Mouse (Mus musculus) gastrocnemius, postnatal 14 days (tissue): ENCODE data around the gene Stab2. TPM values are rescaled to one million over a fixed set of nuclear protein-coding genes. Genes with fewer than 3 reads are reported as not detected.

ENCODE experiments used
- DNase-seq: peaks from one replicate; pipeline ENCODE4 v3.0.0; 2021; ENCODE audit warnings: mixed read lengths
- intact Hi-C: fragments of 180-260 bp; cut with DNase I; formaldehyde crosslinking; loops from one replicate; pipeline ENCODE4 v1.15.1; 2025; ENCODE audit warnings: low total_unique reads
- total RNA-seq, 2 experiments: library from RNA; stranded (reverse); gene quantifications; 2 replicates each; pipeline ENCODE4 v1.2.3; 2021

The Stab2 gene
- total RNA-seq, 2 experiments from 2014 or later = 0.66 to 0.91 TPM

DNA sequence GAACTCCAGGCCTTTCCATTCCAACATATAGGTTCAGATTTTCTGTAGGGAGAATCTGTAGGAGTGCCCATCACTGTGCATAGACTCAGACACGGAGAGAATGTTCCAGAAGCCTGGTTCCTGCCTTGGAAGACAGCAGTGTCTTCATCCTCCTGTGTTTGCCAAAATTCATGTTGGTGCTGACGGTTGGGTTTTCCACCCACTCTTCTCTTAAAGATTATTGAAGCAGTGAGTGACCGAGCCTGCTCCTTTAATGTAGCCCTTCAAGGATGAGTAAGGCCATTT, 332 bp upstream of the Stab2 start:
- intact Hi-C loops = no loop called here
- no peak for DNase-seq

DNA sequence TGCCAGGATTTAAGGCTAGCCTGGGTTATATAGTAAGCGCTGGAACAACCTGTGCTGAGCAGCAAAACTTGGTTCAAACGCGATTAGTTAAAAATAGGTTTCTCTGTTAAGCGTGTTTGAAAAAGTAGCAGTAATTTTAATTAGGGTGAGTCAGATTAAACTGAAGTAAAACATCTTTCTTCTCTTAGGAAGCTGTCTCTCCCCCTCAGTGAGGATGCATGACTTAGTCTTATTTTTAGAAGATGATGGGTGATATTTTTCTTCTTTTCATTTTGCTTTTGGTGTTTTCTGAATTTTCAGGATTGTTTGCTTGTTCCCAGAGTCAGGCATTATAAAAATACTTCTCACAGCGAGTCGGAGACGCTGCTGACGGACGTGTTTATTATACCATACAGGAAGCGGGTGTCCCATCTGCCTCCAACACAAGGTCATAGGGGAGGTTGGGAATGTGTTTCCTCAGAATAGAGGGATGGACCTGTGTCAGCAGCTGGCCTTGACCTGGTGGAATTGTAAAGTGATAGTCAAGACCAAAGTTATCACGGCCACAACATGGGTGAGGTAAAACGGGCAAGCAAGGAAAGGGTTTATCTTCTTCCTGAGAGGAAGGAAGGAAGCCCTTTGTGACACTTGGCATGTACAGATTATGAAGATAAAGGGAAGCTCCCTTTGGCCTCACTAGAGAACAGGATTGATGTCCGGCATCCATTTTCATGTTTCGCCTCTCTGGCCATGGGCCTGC, 15.4 kb downstream of the Stab2 start:
- intact Hi-C loops = no loop called here

GRCm38 (mm10) chr10:86990666-86991065, 17.2 kb downstream of the Stab2 start:
- DNase-seq = no peak
- intact Hi-C loops = no loop called here

More for the DNA sequence above, 15.4 kb downstream of the Stab2 start:
- DNase-seq = no peak

- intact Hi-C loops = no loop called here
- DNase-seq = no peak
Measured at GRCm38 (mm10) chr10:86989838-86990237, 18.0 kb downstream of the Stab2 start.

- no peak for DNase-seq
Measured at GRCm38 (mm10) chr10:86976001-86976726, 31.7 kb downstream of the Stab2 start.

GRCm38 (mm10) chr10:86973276-86973675, 34.5 kb downstream of the Stab2 start:
- intact Hi-C loops = no loop called here
- DNase-seq = peak; percentile 18

More at GRCm38 (mm10) chr10:86976001-86976726, 31.7 kb downstream of the Stab2 start:
- intact Hi-C loops = no loop called here

- no peak for DNase-seq
- intact Hi-C loops = no loop called here
Measured at GRCm38 (mm10) chr10:86972503-86972826, 35.4 kb downstream of the Stab2 start.

GRCm38 (mm10) chr10:86971680-86972502, 35.9 kb downstream of the Stab2 start:
- peak; percentile 56 for DNase-seq
- intact Hi-C loops = no loop called here

GRCm38 (mm10) chr10:86969346-86969745, 38.5 kb downstream of the Stab2 start:
- DNase-seq = no peak
- intact Hi-C loops = no loop called here

- DNase-seq = no peak
- intact Hi-C loops = no loop called here
Measured at GRCm38 (mm10) chr10:86961542-86962466, 46.0 kb downstream of the Stab2 start.

DNA sequence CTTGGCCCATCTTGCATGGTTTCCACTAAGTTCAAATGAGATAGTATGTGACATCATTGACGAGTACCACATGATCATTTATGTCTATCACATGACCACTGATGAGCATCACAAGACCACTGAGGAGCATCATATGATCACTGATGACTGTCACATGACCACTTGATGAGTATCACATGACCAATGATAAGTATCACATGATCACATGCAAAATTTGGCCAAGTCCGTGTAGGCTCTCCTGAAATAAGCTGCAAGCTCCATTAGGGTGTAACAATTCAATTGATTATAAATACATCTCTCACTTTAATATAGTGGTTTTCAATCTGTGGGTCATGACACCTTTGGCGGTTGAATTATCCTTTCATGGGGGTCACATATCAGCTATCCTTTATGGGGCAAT, 52.5 kb downstream of the Stab2 start:
- DNase-seq = no peak
- intact Hi-C loops = no loop called here

DNA sequence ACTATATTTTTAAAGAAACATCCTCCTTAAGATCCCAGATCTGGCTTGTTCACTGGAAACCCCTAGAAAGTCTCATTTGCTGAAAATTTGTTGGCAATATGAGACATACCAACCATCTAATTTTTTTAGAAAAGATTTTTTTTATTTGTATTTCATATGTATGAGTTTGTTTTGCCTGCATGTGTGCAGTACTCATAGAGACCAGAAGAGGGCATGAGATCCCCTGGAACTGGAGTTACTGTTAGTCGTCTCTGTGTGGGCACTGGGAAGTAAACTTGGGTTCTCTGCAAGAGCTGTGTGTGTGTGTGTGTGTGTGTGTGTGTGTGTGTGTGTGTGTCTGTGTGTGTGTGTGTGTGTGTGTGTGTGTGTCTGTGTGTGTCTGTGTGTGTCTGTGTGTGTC, 55.1 kb downstream of the Stab2 start:
- DNase-seq = no peak
- intact Hi-C loops = no loop called here

GRCm38 (mm10) chr10:86950806-86951205, 57.0 kb downstream of the Stab2 start:
- DNase-seq = no peak
- intact Hi-C loops = no loop called here

DNA sequence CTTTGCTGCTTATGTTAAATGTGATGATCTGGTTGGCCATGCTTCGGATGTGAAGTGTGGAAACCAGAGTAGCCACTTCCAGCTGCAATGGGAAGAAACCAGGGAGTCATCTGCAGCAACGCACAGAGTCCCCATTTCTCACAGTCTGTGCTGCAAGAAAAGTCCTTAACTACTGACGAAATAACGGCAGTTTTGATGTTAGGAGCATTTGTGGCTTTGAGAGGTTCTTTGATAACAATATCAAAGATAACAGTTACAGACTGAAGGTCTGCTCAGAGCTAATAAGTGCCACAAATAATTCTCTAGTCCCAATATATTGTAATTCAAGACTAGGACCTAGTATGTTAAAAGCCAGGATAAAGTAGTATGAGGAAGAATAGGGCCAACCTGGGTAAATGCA, 57.9 kb downstream of the Stab2 start:
- no peak for DNase-seq
- intact Hi-C loops = no loop called here

DNA sequence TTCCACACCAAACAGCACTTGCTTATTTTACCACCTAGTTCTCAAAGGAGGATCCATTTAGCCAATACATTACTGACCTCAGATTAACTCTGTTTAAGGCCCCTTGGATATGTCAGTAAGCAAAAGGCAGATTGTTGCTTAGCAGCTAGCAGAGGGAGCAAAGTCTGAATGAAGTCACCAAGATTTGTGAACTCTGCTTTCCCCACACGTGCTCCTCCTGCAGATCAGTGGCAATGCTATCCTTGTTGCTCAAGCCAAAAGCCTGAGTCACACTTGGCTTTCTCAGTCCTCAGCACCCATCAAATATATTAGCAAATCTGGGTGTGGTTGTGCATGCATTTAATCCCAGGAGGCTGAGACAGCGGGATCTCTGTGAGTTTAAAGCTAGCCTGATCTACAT, 60.3 kb downstream of the Stab2 start:
- no peak for DNase-seq

DNA sequence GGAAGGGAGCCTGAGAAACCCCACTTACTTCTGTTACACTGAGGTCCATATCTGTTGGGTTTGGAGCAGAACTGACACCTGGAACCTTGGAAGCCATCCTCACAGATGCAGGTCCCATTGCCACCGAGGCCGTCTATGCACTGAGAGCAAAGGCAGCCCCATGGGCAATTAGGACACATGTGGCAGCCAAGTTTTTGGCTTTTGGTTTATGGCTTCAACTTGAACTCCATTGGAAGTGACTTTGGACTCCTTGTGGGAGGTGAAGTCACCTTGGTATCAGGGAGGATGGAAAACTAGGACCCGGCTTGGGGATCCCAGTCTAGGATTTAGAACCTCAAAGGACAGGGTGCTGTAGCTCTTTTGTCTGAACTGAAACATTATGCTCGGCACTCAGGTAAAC, 67.2 kb downstream of the Stab2 start:
- no peak for DNase-seq
- intact Hi-C loops = no loop called here

More for the DNA sequence above, 60.3 kb downstream of the Stab2 start:
- intact Hi-C loops = no loop called here

DNA sequence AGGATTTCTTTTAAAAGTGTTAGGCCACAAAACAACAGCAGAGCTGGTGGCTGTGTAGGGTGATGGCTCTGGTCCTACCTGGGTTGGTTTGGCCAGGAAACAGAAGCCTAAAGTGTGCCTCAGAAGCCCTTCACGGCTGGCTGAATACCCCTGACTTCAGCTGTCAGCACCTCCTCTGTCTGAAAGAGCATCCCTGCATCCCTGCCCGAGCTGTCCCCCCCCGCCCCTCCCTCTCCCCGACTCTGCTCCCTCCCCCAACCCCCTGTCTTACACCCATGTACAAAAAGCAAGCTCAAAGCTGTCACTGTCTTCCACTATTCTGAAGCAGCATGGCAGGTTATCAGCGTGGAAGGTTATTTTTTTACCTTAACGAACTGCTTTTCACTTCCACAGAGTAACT, 73.4 kb downstream of the Stab2 start:
- intact Hi-C loops = no loop called here
- no peak for DNase-seq

DNA sequence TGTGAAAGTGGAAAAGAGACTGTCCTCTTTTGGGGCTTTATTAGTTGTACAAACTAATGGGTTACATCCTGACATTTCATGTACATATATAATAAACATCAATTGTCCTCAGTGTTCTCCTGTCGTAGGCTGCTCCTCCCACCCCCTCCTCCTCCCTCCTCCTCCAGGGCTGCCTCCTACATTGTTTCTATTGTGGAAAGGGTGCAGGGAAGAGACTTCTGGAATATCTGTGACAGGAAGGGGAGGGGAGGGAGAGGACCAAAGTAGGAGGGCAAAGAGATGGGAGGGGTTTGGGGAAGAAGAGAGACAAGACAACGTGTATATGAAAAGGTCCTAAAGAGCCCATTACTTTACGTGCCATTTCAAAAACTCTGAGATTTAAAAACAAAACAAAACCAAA, 73.9 kb downstream of the Stab2 start:
- DNase-seq = no peak
- intact Hi-C loops = no loop called here

- intact Hi-C loops = no loop called here
- DNase-seq = peak; percentile 49
Measured at GRCm38 (mm10) chr10:86933180-86933695, 74.6 kb downstream of the Stab2 start.
